Mouse (Mus musculus): Measurements from ENCODE around the gene Paf1. TPM values are rescaled to one million over a fixed set of nuclear protein-coding genes. Genes with fewer than 3 reads are reported as not detected.
A peak's percentile ranks its signal among the peaks of the same experiment; 100 is the strongest.

Gene Paf1
- polyA plus RNA-seq, 1 experiment = 81.5 TPM

DNA sequence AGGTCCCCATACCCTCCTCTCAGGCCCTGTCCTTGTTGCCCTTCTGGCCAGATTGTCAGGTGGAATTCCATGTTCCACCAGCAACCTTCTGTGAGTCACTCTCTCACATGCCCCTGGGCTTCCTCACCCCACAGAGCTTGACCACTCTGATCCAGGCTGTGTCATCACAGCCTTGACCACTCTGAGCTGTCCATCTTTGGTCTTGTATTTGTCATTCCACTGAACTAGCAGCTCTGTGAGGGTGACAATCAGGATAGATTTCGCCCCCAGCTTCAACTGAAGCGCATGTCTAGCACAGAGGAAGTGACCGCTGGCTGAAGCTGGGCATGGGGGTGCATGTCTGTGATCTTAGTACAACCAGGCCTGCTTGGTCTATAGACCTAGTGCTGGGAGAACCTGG is 2.4 kb upstream of the Paf1 start:
- TF ChIP-seq POLR2A (IDR thresholded peaks at IDR 0.05; ENCODE audit: borderline replicate concordance, extremely low read depth, low read depth, low read length) = no peak
- no peak for TF ChIP-seq CTCF (IDR thresholded peaks at IDR 0.05; ENCODE audit: insufficient read depth, low read length)
- 95% methylated on average over 3 of the region's 3 CpGs for WGBS

GRCm38 (mm10) chr7:28393272-28393951 is 661 bp downstream of the Paf1 start:
- WGBS = 6% methylated on average over 22 of the region's 22 CpGs
- no peak for TF ChIP-seq POLR2A (IDR thresholded peaks at IDR 0.05; ENCODE audit: borderline replicate concordance, extremely low read depth, low read depth, low read length)
- no peak for TF ChIP-seq CTCF (IDR thresholded peaks at IDR 0.05; ENCODE audit: insufficient read depth, low read length)
- H3K4me1 ChIP-seq (ENCODE audit: control insufficient read depth, insufficient read depth, low read length) = peaks cover 10% of the 10 kb centered on the region; the same call in 1 of the 2 replicates
- no peak for DNase-seq
- H3K4me3 ChIP-seq (replicated peaks; ENCODE audit: extremely low read depth, low read depth, low read length) = peak overlapping the region; percentile 81

More for the DNA sequence above, 2.4 kb upstream of the Paf1 start:
- Histone ChIP-seq H3K4me3 (replicated peaks; ENCODE audit: extremely low read depth, low read depth, low read length) (no peak overlapping the region), H3K4me1 (ENCODE audit: control insufficient read depth, insufficient read depth, low read length) (peaks cover 15% of the 10 kb centered on the region)
- no peak for DNase-seq

- Histone ChIP-seq H3K4me1 (ENCODE audit: control insufficient read depth, insufficient read depth, low read length) (peaks cover 10% of the 10 kb centered on the region; the same call in 1 of the 2 replicates), H3K4me3 (replicated peaks; ENCODE audit: extremely low read depth, low read depth, low read length) (no peak overlapping the region)
- whole genome bisulfite sequencing = 98% methylated on average over 4 of the region's 4 CpGs
- TF ChIP-seq CTCF (IDR thresholded peaks at IDR 0.05; ENCODE audit: insufficient read depth, low read length) (no peak), POLR2A (IDR thresholded peaks at IDR 0.05; ENCODE audit: borderline replicate concordance, extremely low read depth, low read depth, low read length) (no peak)
- no peak for DNase-seq
Observed at GRCm38 (mm10) chr7:28395425-28395824, 2.7 kb downstream of the Paf1 start.

- WGBS = 56% methylated on average over 3 of the region's 3 CpGs
- TF ChIP-seq POLR2A (IDR thresholded peaks at IDR 0.05; ENCODE audit: borderline replicate concordance, extremely low read depth, low read depth, low read length) (no peak), CTCF (IDR thresholded peaks at IDR 0.05; ENCODE audit: insufficient read depth, low read length) (no peak)
- Histone ChIP-seq H3K4me1 (ENCODE audit: control insufficient read depth, insufficient read depth, low read length) (peaks cover 5% of the 10 kb centered on the region; the same call in 1 of the 2 replicates), H3K4me3 (replicated peaks; ENCODE audit: extremely low read depth, low read depth, low read length) (no peak overlapping the region)
- no peak for DNase-seq
Observed at GRCm38 (mm10) chr7:28398000-28398399, 5.2 kb downstream of the Paf1 start.

- DNase-seq = no peak
- 87% methylated on average over 10 of the region's 10 CpGs for WGBS
- TF ChIP-seq CTCF (IDR thresholded peaks at IDR 0.05; ENCODE audit: insufficient read depth, low read length) = no peak
- TF ChIP-seq POLR2A (IDR thresholded peaks at IDR 0.05; ENCODE audit: borderline replicate concordance, extremely low read depth, low read depth, low read length) = no peak
- Histone ChIP-seq H3K4me3 (replicated peaks; ENCODE audit: extremely low read depth, low read depth, low read length) (no peak overlapping the region), H3K4me1 (ENCODE audit: control insufficient read depth, insufficient read depth, low read length) (peaks cover under 1% of the 10 kb centered on the region; the same call in 1 of the 2 replicates)
Observed at GRCm38 (mm10) chr7:28398696-28399340, 6.1 kb downstream of the Paf1 start.

GRCm38 (mm10) chr7:28401030-28401429 is 8.3 kb downstream of the Paf1 start:
- TF ChIP-seq POLR2A (IDR thresholded peaks at IDR 0.05; ENCODE audit: borderline replicate concordance, extremely low read depth, low read depth, low read length) = no peak
- no peak for TF ChIP-seq CTCF (IDR thresholded peaks at IDR 0.05; ENCODE audit: insufficient read depth, low read length)
- no peak overlapping the region for H3K4me3 ChIP-seq (replicated peaks; ENCODE audit: extremely low read depth, low read depth, low read length)
- no peak for DNase-seq
- WGBS = 96% methylated on average over 1 of the region's 1 CpGs
- H3K4me1 ChIP-seq (ENCODE audit: control insufficient read depth, insufficient read depth, low read length) = no peaks in the 10 kb centered on the region

DNA sequence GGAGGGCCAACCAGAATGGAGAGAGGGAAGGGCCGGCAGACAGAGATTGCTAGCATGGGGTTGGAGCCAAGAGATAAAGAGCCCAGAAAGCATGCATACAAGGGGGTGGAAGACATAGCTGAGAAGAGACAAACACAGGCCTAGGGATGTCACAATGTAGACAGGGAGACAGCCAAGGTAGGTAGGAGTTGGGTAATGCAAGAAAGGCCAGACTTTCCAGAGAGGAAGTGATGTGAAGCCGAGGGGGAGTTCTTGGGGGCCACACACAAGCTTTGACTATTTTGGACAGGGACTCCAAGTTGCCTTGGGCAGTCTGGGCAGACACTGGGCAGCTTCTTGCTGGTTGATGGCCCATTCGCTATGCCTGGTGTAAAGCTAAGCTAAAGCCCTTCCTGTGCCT is 9.2 kb downstream of the Paf1 start:
- 78% methylated on average over 3 of the region's 3 CpGs for WGBS
- DNase-seq = no peak
- Histone ChIP-seq H3K4me1 (ENCODE audit: control insufficient read depth, insufficient read depth, low read length) (no peaks in the 10 kb centered on the region), H3K4me3 (replicated peaks; ENCODE audit: extremely low read depth, low read depth, low read length) (no peak overlapping the region)
- TF ChIP-seq POLR2A (IDR thresholded peaks at IDR 0.05; ENCODE audit: borderline replicate concordance, extremely low read depth, low read depth, low read length) = no peak
- TF ChIP-seq CTCF (IDR thresholded peaks at IDR 0.05; ENCODE audit: insufficient read depth, low read length) = no peak

- TF ChIP-seq POLR2A (IDR thresholded peaks at IDR 0.05; ENCODE audit: borderline replicate concordance, extremely low read depth, low read depth, low read length) (no peak), CTCF (IDR thresholded peaks at IDR 0.05; ENCODE audit: insufficient read depth, low read length) (no peak)
- Histone ChIP-seq H3K4me1 (ENCODE audit: control insufficient read depth, insufficient read depth, low read length) (peaks cover 15% of the 10 kb centered on the region), H3K4me3 (replicated peaks; ENCODE audit: extremely low read depth, low read depth, low read length) (no peak overlapping the region)
- DNase-seq = peak; percentile 17
- WGBS = 51% methylated on average over 3 of the region's 3 CpGs
Observed at GRCm38 (mm10) chr7:28410841-28411475, 18.2 kb downstream of the Paf1 start.

GRCm38 (mm10) chr7:28412826-28413225 is 20.1 kb downstream of the Paf1 start:
- no peak for TF ChIP-seq CTCF (IDR thresholded peaks at IDR 0.05; ENCODE audit: insufficient read depth, low read length)
- TF ChIP-seq POLR2A (IDR thresholded peaks at IDR 0.05; ENCODE audit: borderline replicate concordance, extremely low read depth, low read depth, low read length) = no peak
- DNase-seq = no peak

More at GRCm38 (mm10) chr7:28412826-28413225, 20.1 kb downstream of the Paf1 start:
- H3K4me3 ChIP-seq (replicated peaks; ENCODE audit: extremely low read depth, low read depth, low read length) = no peak overlapping the region
- H3K4me1 ChIP-seq (ENCODE audit: control insufficient read depth, insufficient read depth, low read length) = peaks cover 15% of the 10 kb centered on the region
- WGBS = 74% methylated on average over 4 of the region's 4 CpGs

Data from lung, adult 2 months (tissue).